Mouse (Mus musculus): ENCODE measurements at regions not wholly inside any gene's neighbourhood (a gene's known extent, or its start where the extent isn't known, plus 50 kb on each side); places are given as distances from the start of the nearest gene placed in this dataset.

DNA sequence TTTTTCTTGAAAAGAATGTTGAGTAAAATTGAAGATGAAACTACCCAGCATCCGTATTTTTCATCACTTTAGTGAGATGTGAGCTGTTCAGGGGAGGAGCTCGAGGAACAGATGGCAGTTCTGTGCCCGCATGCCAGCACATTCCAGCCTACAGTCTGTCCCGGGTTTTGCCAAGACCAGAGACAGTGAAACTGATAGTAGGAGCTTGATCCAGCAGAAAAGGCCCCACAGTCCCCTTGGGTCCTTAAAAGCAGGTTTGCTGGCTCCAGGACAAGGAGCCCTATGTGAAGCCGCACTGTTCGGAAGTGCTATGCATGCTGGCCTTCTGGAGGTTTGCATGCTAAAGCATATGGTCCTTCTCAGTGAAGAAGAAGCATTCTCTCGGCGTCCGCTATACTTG is 93.7 kb upstream of the Cblb start:
- TF ChIP-seq CTCF (IDR thresholded peaks at IDR 0.05) (no peak), EP300 (IDR thresholded peaks at IDR 0.05; ENCODE audit: insufficient read depth, low read depth, low read length) (no peak)
